Mouse (Mus musculus): Measurements from ENCODE around the gene Atg16l2. TPM values are rescaled to one million over a fixed set of nuclear protein-coding genes. Genes with fewer than 3 reads are reported as not detected.

The Atg16l2 gene
- polyA plus RNA-seq, 1 experiment, result 28.5 TPM

DNA sequence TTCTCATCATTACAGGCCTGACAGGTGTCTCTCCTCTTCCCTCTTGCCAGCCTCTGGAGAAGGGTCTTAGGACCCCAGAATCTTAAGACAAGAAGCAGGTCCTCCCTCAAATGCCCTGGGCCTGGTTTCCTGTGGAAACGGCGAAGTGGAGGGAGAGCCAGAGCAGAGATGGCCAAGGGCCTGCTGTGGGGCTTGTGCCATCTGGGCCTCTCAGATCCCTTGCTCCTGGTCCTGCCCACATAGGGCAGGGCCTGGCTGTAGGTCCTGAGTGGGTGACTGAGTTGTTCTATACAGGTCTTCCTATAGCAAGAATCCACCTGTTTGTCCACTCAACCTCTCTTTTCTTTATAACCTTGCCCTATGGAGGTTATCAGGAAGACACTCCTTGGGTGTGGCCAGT lies 33.2 kb upstream of the Atg16l2 start:
- Histone ChIP-seq H3K4me1 (ENCODE audit: control insufficient read depth, insufficient read depth, low read length) (no peaks in the 10 kb centered on the region), H3K4me3 (replicated peaks; ENCODE audit: extremely low read depth, low read depth, low read length) (no peak overlapping the region)
- TF ChIP-seq CTCF (IDR thresholded peaks at IDR 0.05; ENCODE audit: insufficient read depth, low read length) (no peak), POLR2A (IDR thresholded peaks at IDR 0.05; ENCODE audit: borderline replicate concordance, extremely low read depth, low read depth, low read length) (no peak)
- no peak for DNase-seq
- 79% methylated on average over 2 of the region's 2 CpGs for WGBS

DNA sequence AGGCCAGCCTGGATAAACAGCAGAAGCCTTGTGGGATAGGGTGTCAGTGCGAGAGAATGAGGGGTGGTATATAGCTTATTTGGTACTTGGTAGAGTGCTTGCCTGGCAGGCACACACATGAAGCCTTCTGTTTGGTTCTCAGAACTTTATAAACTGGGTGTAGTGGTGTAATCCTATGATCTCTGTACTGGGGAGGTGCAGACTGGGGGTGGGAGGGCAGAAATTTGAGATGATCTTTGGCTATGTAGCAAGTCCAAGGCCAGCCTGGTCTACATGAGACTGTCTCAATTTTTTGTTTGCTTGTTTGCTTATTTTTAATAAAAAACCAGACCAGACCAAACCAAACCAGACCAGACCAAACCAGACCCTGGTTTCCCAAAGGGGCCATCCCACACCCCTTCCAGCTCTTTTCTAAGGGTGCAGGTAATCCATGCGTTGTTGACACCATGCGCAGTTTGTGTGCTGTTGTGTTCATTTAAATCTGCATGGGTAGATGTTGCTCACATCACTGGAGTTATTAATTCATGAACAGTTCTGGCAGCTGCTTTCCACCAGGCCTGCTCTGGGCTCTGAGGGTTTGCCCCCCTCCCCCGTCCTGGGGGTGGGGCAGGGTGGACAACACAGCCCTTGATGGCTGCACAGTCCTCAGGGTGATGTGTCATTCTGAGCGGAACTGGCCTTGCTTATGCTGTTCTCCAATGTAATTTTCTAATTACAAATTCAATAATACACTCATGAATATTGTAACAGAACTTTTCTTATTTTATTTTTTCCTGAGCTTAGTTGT lies 30.2 kb upstream of the Atg16l2 start:
- WGBS, result 93% methylated on average over 5 of the region's 5 CpGs
- no peak for DNase-seq
- TF ChIP-seq POLR2A (IDR thresholded peaks at IDR 0.05; ENCODE audit: borderline replicate concordance, extremely low read depth, low read depth, low read length) (no peak), CTCF (IDR thresholded peaks at IDR 0.05; ENCODE audit: insufficient read depth, low read length) (no peak)
- Histone ChIP-seq H3K4me3 (replicated peaks; ENCODE audit: extremely low read depth, low read depth, low read length) (no peak overlapping the region), H3K4me1 (ENCODE audit: control insufficient read depth, insufficient read depth, low read length) (0 out of 2 replicates have a peak, but pooled peaks cover 3% of the 10 kb centered on the region)

DNA sequence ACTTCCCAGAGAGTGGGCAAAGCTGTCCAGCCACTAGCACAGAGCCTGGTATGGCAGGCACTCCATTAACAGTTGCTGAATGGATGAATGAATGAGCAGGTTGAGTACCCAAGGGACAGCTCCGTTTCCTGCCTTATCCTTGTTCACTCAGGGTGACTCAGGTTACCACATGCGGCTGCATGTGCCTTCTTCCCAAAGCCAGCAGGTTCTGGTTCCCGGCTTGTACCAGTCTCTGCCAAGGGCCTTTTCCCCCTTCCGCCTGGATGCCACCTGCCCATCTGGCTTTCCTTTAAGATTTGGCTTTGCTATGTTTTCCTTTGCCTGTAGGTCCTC lies 28.8 kb upstream of the Atg16l2 start:
- Histone ChIP-seq H3K4me1 (ENCODE audit: control insufficient read depth, insufficient read depth, low read length) (peaks cover 3% of the 10 kb centered on the region; the same call in 1 of the 2 replicates), H3K4me3 (replicated peaks; ENCODE audit: extremely low read depth, low read depth, low read length) (no peak overlapping the region)
- 87% methylated on average over 4 of the region's 4 CpGs for WGBS
- TF ChIP-seq POLR2A (IDR thresholded peaks at IDR 0.05; ENCODE audit: borderline replicate concordance, extremely low read depth, low read depth, low read length) (no peak), CTCF (IDR thresholded peaks at IDR 0.05; ENCODE audit: insufficient read depth, low read length) (no peak)
- DNase-seq, result no peak

DNA sequence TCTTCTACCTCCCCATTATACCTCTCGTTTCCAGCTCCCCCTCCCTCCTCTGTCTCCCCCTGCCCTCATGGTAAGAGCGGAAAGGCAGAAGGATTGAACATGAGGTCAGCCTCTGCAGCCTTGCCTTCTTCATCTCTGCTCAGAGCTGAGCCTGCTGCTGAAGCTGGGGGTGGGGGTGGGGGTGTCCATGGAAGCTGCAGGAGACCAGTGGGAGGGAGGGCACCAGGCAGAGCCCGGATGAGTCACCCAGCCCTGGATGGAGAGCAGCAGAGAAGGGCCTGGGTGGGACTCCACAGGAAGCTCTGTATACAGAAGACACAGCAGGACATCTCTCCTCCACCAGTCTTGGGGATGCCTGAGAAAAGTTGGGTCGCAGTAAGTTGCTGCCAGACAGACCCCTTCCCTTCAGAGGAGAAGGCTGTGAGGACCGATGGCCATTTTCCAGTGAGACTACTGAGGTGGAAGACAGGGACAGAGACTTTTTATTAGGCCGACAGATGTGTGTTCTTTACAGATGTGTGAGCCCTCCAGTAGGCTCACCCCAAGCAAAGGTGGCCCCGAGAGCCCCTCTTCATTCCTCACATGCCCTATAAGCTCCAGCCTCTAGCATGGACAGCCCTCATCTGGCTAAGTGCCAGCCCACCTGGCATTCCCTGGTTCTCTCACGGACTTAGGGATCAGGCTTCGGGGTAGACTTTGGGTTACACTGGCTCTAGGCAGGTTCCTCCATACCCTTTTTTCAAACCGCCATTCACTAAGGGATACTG lies 28.2 kb upstream of the Atg16l2 start:
- no peak for TF ChIP-seq POLR2A (IDR thresholded peaks at IDR 0.05; ENCODE audit: borderline replicate concordance, extremely low read depth, low read depth, low read length)
- TF ChIP-seq CTCF (IDR thresholded peaks at IDR 0.05; ENCODE audit: insufficient read depth, low read length), result no peak
- Histone ChIP-seq H3K4me1 (ENCODE audit: control insufficient read depth, insufficient read depth, low read length) (peaks cover 3% of the 10 kb centered on the region; the same call in 1 of the 2 replicates), H3K4me3 (replicated peaks; ENCODE audit: extremely low read depth, low read depth, low read length) (no peak overlapping the region)
- DNase-seq, result no peak
- WGBS, result 73% methylated on average over 10 of the region's 10 CpGs

DNA sequence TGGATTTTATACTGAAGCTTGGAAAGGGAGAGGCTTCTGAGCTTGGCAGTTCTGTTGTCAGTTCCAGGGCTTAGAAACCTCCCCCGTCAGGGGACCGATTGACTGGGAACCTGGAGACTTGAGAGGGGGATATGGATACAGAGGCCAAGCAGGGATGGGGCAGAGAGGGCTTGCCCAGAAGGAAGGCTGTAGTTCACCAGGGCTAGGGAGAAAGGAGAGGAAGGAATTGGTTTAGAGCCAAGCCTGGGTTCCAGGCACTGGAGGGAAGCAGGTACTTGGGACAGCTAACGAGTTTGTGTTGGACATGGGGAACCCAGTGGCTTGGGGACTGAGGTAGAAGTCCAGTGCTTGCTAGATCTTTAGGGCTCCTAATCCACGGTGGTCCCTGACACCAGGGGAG lies 27.6 kb upstream of the Atg16l2 start:
- DNase-seq, result no peak
- WGBS, result 80% methylated on average over 4 of the region's 4 CpGs

DNA sequence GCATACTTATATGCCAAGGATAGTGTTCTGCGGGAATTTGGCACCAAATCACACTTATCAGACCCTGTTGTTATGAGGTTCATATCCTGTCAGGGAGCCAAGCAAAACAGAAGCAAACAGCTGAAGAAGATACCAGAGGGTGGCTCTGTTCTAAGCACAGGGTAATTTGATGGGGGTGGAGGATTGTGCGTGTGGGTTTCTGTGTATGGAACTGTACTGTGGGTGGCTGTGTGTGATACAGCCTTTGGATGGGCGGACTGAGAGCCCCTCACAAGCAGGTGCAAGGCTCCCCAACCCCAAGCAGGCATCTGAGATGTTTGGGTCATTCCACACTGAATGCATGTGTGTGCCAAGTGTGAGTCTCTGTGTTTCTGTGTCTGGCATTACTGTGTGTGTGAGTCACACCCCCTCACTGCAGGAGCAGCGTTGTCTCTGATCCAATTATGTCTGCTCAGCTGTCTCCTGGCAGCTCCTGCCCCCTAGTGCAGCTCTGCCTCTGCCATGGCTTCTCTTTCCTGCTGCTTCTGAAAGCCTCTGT lies 26.6 kb upstream of the Atg16l2 start:
- WGBS, result 52% methylated on average over 4 of the region's 4 CpGs
- Histone ChIP-seq H3K4me3 (replicated peaks; ENCODE audit: extremely low read depth, low read depth, low read length) (no peak overlapping the region), H3K4me1 (ENCODE audit: control insufficient read depth, insufficient read depth, low read length) (peaks cover 3% of the 10 kb centered on the region; the same call in 1 of the 2 replicates)
- TF ChIP-seq CTCF (IDR thresholded peaks at IDR 0.05; ENCODE audit: insufficient read depth, low read length) (no peak), POLR2A (IDR thresholded peaks at IDR 0.05; ENCODE audit: borderline replicate concordance, extremely low read depth, low read depth, low read length) (no peak)
- no peak for DNase-seq

More for the DNA sequence above, 27.6 kb upstream of the Atg16l2 start:
- H3K4me3 ChIP-seq (replicated peaks; ENCODE audit: extremely low read depth, low read depth, low read length), result no peak overlapping the region
- H3K4me1 ChIP-seq (ENCODE audit: control insufficient read depth, insufficient read depth, low read length), result peaks cover 3% of the 10 kb centered on the region; the same call in 1 of the 2 replicates
- TF ChIP-seq POLR2A (IDR thresholded peaks at IDR 0.05; ENCODE audit: borderline replicate concordance, extremely low read depth, low read depth, low read length) (no peak), CTCF (IDR thresholded peaks at IDR 0.05; ENCODE audit: insufficient read depth, low read length) (no peak)

DNA sequence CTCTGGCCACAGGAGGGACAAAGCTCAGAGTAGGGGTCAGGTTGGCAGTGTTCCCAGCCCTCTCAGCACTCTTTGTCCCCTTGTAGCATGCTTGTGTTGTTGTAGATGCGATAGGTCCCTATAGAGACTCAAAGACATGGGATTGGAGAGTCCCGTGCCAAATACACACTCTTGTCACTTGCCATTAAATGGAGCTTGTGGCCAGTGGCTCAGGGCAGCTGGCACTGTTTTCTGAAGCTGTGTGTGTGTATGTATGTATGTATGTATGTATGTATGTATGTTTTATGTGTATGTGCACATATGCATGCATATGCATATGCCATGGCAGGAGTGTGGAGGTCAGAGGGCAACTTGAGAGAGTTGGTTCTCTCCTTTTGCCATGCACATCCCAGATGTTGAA lies 25.7 kb upstream of the Atg16l2 start:
- TF ChIP-seq POLR2A (IDR thresholded peaks at IDR 0.05; ENCODE audit: borderline replicate concordance, extremely low read depth, low read depth, low read length), result no peak
- TF ChIP-seq CTCF (IDR thresholded peaks at IDR 0.05; ENCODE audit: insufficient read depth, low read length), result no peak
- Histone ChIP-seq H3K4me3 (replicated peaks; ENCODE audit: extremely low read depth, low read depth, low read length) (no peak overlapping the region), H3K4me1 (ENCODE audit: control insufficient read depth, insufficient read depth, low read length) (peaks cover 3% of the 10 kb centered on the region; the same call in 1 of the 2 replicates)
- DNase-seq, result no peak
- WGBS, result 89% methylated on average over 2 of the region's 2 CpGs

DNA sequence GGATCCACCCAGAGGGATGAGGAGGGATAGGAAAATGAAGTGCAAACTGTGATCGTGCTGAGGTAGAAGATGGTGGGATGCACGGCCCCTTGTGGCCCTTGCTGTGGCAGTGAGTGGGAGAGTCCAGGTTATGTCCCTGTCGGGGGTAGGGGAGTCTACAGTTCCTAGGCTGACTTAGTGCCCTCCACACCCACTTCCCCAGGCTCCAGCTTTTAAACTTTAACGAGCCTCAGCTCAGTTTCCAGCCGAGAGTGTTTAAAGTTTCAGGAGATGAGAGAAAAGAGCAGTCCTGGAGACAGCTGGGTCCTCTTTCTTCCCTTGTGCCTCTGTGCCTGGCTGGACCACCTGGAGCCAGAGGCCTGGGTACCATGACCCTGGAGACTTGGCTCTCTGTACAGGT lies 25.2 kb upstream of the Atg16l2 start:
- Histone ChIP-seq H3K4me3 (replicated peaks; ENCODE audit: extremely low read depth, low read depth, low read length) (no peak overlapping the region), H3K4me1 (ENCODE audit: control insufficient read depth, insufficient read depth, low read length) (peaks cover 3% of the 10 kb centered on the region; the same call in 1 of the 2 replicates)
- no peak for DNase-seq
- TF ChIP-seq CTCF (IDR thresholded peaks at IDR 0.05; ENCODE audit: insufficient read depth, low read length), result no peak
- TF ChIP-seq POLR2A (IDR thresholded peaks at IDR 0.05; ENCODE audit: borderline replicate concordance, extremely low read depth, low read depth, low read length), result no peak
- WGBS, result 72% methylated on average over 5 of the region's 5 CpGs

DNA sequence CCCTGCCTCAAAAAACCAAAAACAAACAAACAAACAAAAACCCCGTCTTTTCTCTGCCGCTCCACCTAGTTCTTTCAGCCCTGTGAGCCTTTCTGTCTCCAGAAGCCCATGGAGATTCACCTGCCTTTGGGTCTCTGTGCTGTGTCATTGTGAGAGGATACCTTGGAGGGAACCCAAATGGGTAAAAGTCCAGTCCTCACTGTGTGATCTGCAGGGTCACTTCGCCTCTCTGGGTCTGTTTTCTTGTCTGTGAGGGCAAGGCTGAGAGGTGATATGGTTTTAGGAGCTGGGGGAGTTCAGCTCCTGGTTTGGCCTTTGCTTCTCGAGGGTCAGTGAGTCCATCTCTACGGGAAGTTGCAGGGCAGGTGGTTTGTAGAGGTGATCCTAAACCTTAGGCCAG lies 24.0 kb upstream of the Atg16l2 start:
- 93% methylated on average over 5 of the region's 5 CpGs for WGBS
- DNase-seq, result no peak

More for the DNA sequence above, 24.0 kb upstream of the Atg16l2 start:
- no peak for TF ChIP-seq CTCF (IDR thresholded peaks at IDR 0.05; ENCODE audit: insufficient read depth, low read length)
- TF ChIP-seq POLR2A (IDR thresholded peaks at IDR 0.05; ENCODE audit: borderline replicate concordance, extremely low read depth, low read depth, low read length), result no peak
- H3K4me3 ChIP-seq (replicated peaks; ENCODE audit: extremely low read depth, low read depth, low read length), result no peak overlapping the region
- peaks cover 3% of the 10 kb centered on the region; the same call in 1 of the 2 replicates for H3K4me1 ChIP-seq (ENCODE audit: control insufficient read depth, insufficient read depth, low read length)

All from lung, adult 2 months (tissue).